Mouse (Mus musculus) cerebellum, postnatal 25 days (tissue): ENCODE data around the gene Nrbp1.

Experiments used
- DNase-seq, 2 experiments: peaks; one replicate each; pipeline ENCODE4 v3.0.0; 2021; ENCODE audit warnings: mixed read lengths in 2 of 2

The Nrbp1 gene

GRCm38 (mm10) chr5:31240637-31241521 lies at the start of gene Nrbp1, which contains the start of gene Gm9970:
Gene Nrbp1 (plus strand): TSS chr5:31240864.
Gene Gm9970 (minus strand): TSS chr5:31241232.
- peak; percentile 97 to 99 for DNase-seq

- DNase-seq: no peak
Observed at GRCm38 (mm10) chr5:31192045-31192938, 48.4 kb upstream of the Nrbp1 start.

- peak; percentile 100 for DNase-seq
Observed at GRCm38 (mm10) chr5:31192939-31193630, 47.6 kb upstream of the Nrbp1 start, which contains the start of the genes Snx17 and Eif2b4. Gene Snx17 (plus strand): TSS chr5:31193227. Gene Eif2b4 (minus strand): TSS chr5:31193430.

- no peak for DNase-seq
Observed at GRCm38 (mm10) chr5:31193631-31194281, 46.9 kb upstream of the Nrbp1 start.

GRCm38 (mm10) chr5:31194486-31195485 lies 45.9 kb upstream of the Nrbp1 start:
- peak in 1 of 2 experiments; percentile 16 for DNase-seq

- no peak for DNase-seq
Observed at GRCm38 (mm10) chr5:31195671-31196070, 45.0 kb upstream of the Nrbp1 start.

- DNase-seq: no peak
Observed at GRCm38 (mm10) chr5:31196207-31196606, 44.5 kb upstream of the Nrbp1 start.

GRCm38 (mm10) chr5:31197072-31197471 lies 43.6 kb upstream of the Nrbp1 start:
- DNase-seq: peak in 1 of 2 experiments; percentile 13

GRCm38 (mm10) chr5:31198170-31198569 lies 42.5 kb upstream of the Nrbp1 start:
- DNase-seq: peak in 1 of 2 experiments; percentile 24

- no peak for DNase-seq
Observed at GRCm38 (mm10) chr5:31198616-31199320, 41.9 kb upstream of the Nrbp1 start.

- peak in 1 of 2 experiments; percentile 42 for DNase-seq
Observed at GRCm38 (mm10) chr5:31199321-31199892, 41.3 kb upstream of the Nrbp1 start.

GRCm38 (mm10) chr5:31199893-31200292 lies 40.8 kb upstream of the Nrbp1 start:
- DNase-seq: no peak

- DNase-seq: peak; percentile 36 to 54
Observed at GRCm38 (mm10) chr5:31200327-31200768, 40.3 kb upstream of the Nrbp1 start.

GRCm38 (mm10) chr5:31201042-31201741 lies 39.5 kb upstream of the Nrbp1 start:
- no peak for DNase-seq

GRCm38 (mm10) chr5:31201742-31202590 lies 38.7 kb upstream of the Nrbp1 start, which contains the start of gene Zfp513:
Gene Zfp513 (minus strand): TSS chr5:31202303.
- peak; percentile 94 to 95 for DNase-seq

GRCm38 (mm10) chr5:31202933-31203332 lies 37.7 kb upstream of the Nrbp1 start:
- DNase-seq: peak in 1 of 2 experiments; percentile 26

- no peak for DNase-seq
Observed at GRCm38 (mm10) chr5:31203866-31204265, 36.8 kb upstream of the Nrbp1 start.

GRCm38 (mm10) chr5:31204421-31204820 lies 36.2 kb upstream of the Nrbp1 start:
- no peak for DNase-seq
